ENCODE assay signal across 24 mouse cellular contexts in genomic region chr2:148571018-148571417, GRCm38 (mm10).
DNase-seq lines count a peak whose midpoint lies in the region; ATAC-seq lines count a peak whose summit lies in the region.
"Had no signal": no experiment of that assay in that cellular context is flagged by ENCODE, and none has a peak within 500 bp of the region (broad histone marks: within the 10 kb centered on the region; RNA-seq: fewer than 3 reads in every experiment).

No protein-coding gene starts in this region.

- 42% methylated on average over 5 of the region's 5 CpGs for WGBS in stomach, embryonic 16.5 days
- 87% methylated on average over 5 of the region's 5 CpGs for WGBS in hindbrain, embryonic 11.5 days

- H3K4me2 ChIP-seq in stomach, embryonic 16.5 days (ENCODE audit: low read depth, low read length) = no peak overlapping the region
- H3K4me2 ChIP-seq in hindbrain, embryonic 11.5 days (replicated peaks; ENCODE audit: low read depth, low read length) = no peak overlapping the region
- H3K4me2 ChIP-seq: embryonic facial prominence, embryonic 12.5 days; forebrain, embryonic 12.5 days; neural tube, embryonic 15.5 days had no signal

- no peak overlapping the region for H3K27ac ChIP-seq in stomach, embryonic 16.5 days (ENCODE audit: low read length)
- no peak overlapping the region for H3K27ac ChIP-seq in hindbrain, embryonic 11.5 days (ENCODE audit: low read depth, low read length)
- H3K27ac ChIP-seq: embryonic facial prominence, embryonic 12.5 days; forebrain, embryonic 12.5 days; macrophage; neural tube, embryonic 15.5 days had no signal

- peak; percentile 73; the same call in 1 of the 2 replicates for ATAC-seq in stomach, embryonic 16.5 days (ENCODE audit: insufficient read depth, low FRiP score)
- ATAC-seq in activated CD4-positive, CD25-positive, alpha-beta regulatory T cell, adult 4 months = no peak
- no peak for ATAC-seq in hindbrain, embryonic 11.5 days (ENCODE audit: low FRiP score)
- ATAC-seq: hindbrain, embryonic 16.5 days; liver, postnatal 0 days; lung, postnatal 0 days; midbrain, embryonic 16.5 days had no signal

- no peaks in the 10 kb centered on the region for H3K4me1 ChIP-seq in stomach, embryonic 16.5 days (ENCODE audit: control insufficient read depth, insufficient read depth, low read length)
- no peaks in the 10 kb centered on the region for H3K4me1 ChIP-seq in hindbrain, embryonic 11.5 days (replicated peaks; ENCODE audit: control insufficient read depth, insufficient read depth, low read length)
- H3K4me1 ChIP-seq: embryonic facial prominence, embryonic 12.5 days; forebrain, embryonic 12.5 days; neural tube, embryonic 15.5 days had no signal

- peak; percentile 18 for DNase-seq in urinary bladder, postnatal 25 days (ENCODE audit: low spot score)
- no peak for DNase-seq in urinary bladder, postnatal 14 days (ENCODE audit: low spot score)
- DNase-seq in adrenal gland, adult 2 months = peak; percentile 74
- peak; percentile 47 to 50 for DNase-seq in adrenal gland, postnatal 36 days
- DNase-seq in spleen, postnatal 36 days (ENCODE audit: low spot score in 2 of 2) = no peak
- DNase-seq in hindbrain, embryonic 11.5 days (ENCODE audit: low spot score) = no peak
- DNase-seq: cerebellum, adult 18-20 months; cerebellum, postnatal 14 days; gastrocnemius, postnatal 25 days; kidney, adult 18-20 months; kidney, postnatal 4 days; layer of hippocampus, adult 9-11 months; liver, postnatal 0 days; thymus, adult 2 months; thymus, postnatal 4 days had no signal

- no peaks in the 10 kb centered on the region for H3K27me3 ChIP-seq in stomach, embryonic 16.5 days (ENCODE audit: control insufficient read depth, insufficient read depth, low read length)
- no peaks in the 10 kb centered on the region for H3K27me3 ChIP-seq in hindbrain, embryonic 11.5 days (ENCODE audit: control insufficient read depth, insufficient read depth, low read length)
- H3K27me3 ChIP-seq: embryonic facial prominence, embryonic 12.5 days; forebrain, embryonic 12.5 days; neural tube, embryonic 15.5 days had no signal

- no peak overlapping the region for H3K4me3 ChIP-seq in stomach, embryonic 16.5 days (replicated peaks; ENCODE audit: low read length)
- H3K4me3 ChIP-seq in hindbrain, embryonic 11.5 days (ENCODE audit: low read depth, low read length) = no peak overlapping the region
- H3K4me3 ChIP-seq: embryonic facial prominence, embryonic 12.5 days; forebrain, embryonic 12.5 days; neural tube, embryonic 15.5 days had no signal

- no peaks in the 10 kb centered on the region for H3K36me3 ChIP-seq in stomach, embryonic 16.5 days (ENCODE audit: control insufficient read depth, insufficient read depth, low read length)
- no peaks in the 10 kb centered on the region for H3K36me3 ChIP-seq in hindbrain, embryonic 11.5 days (ENCODE audit: control insufficient read depth, insufficient read depth, low read length)
- H3K36me3 ChIP-seq: embryonic facial prominence, embryonic 12.5 days; forebrain, embryonic 12.5 days; neural tube, embryonic 15.5 days had no signal

- H3K9ac ChIP-seq in stomach, embryonic 16.5 days (ENCODE audit: low read length) = no peak overlapping the region
- H3K9ac ChIP-seq in hindbrain, embryonic 11.5 days (ENCODE audit: low read depth, low read length) = no peak overlapping the region
- H3K9ac ChIP-seq: embryonic facial prominence, embryonic 12.5 days; forebrain, embryonic 12.5 days; liver, postnatal 0 days; neural tube, embryonic 15.5 days had no signal

- H3K9me3 ChIP-seq in stomach, embryonic 16.5 days (replicated peaks; ENCODE audit: control insufficient read depth, low read length) = no peaks in the 10 kb centered on the region
- no peaks in the 10 kb centered on the region for H3K9me3 ChIP-seq in hindbrain, embryonic 11.5 days (ENCODE audit: control insufficient read depth, low read length)
- H3K9me3 ChIP-seq: embryonic facial prominence, embryonic 12.5 days; forebrain, embryonic 12.5 days; neural tube, embryonic 15.5 days had no signal

Comparison
In these comparisons a context has a peak if more than half of its experiments do, and no peak if none do; other contexts are left out.
1. DNase-seq: peak in urinary bladder, postnatal 25 days (single experiment), adrenal gland, adult 2 months (single experiment) and adrenal gland, postnatal 36 days (2 of 2); none in urinary bladder, postnatal 14 days (single experiment), spleen, postnatal 36 days (0 of 2) and hindbrain, embryonic 11.5 days (single experiment).